Mouse (Mus musculus): ENCODE measurements at regions not wholly inside any gene's neighbourhood (a gene's known extent, or its start where the extent isn't known, plus 50 kb on each side); places are given as distances from the start of the nearest gene placed in this dataset.
A peak's percentile ranks its signal among the peaks of the same experiment; 100 is the strongest.

GRCm38 (mm10) chr2:47991132-47991531 is 822.8 kb upstream of the Acvr2a start:
- DNase-seq (ENCODE audit: extremely low spot score): no peak

- no peak for DNase-seq (ENCODE audit: extremely low spot score)
Observed at GRCm38 (mm10) chr2:47994185-47994584, 819.7 kb upstream of the Acvr2a start.

- DNase-seq (ENCODE audit: extremely low spot score): no peak
Observed at GRCm38 (mm10) chr2:48001230-48001629, 812.7 kb upstream of the Acvr2a start.

- peak; percentile 68 for DNase-seq (ENCODE audit: extremely low spot score)
Observed at GRCm38 (mm10) chr2:48001800-48002507, 812.0 kb upstream of the Acvr2a start.

- no peak for DNase-seq (ENCODE audit: extremely low spot score)
Observed at GRCm38 (mm10) chr2:48010308-48010707, 803.6 kb upstream of the Acvr2a start.

- DNase-seq (ENCODE audit: extremely low spot score): no peak
Observed at GRCm38 (mm10) chr2:48027559-48027958, 786.4 kb upstream of the Acvr2a start.

- no peak for DNase-seq (ENCODE audit: extremely low spot score)
Observed at GRCm38 (mm10) chr2:48061375-48061774, 752.5 kb upstream of the Acvr2a start.

GRCm38 (mm10) chr2:48063436-48063835 is 750.5 kb upstream of the Acvr2a start:
- no peak for DNase-seq (ENCODE audit: extremely low spot score)

- DNase-seq (ENCODE audit: extremely low spot score): no peak
Observed at GRCm38 (mm10) chr2:48065162-48065561, 748.7 kb upstream of the Acvr2a start.

- no peak for DNase-seq (ENCODE audit: extremely low spot score)
Observed at GRCm38 (mm10) chr2:48082120-48082799, 731.6 kb upstream of the Acvr2a start.

GRCm38 (mm10) chr2:48098287-48098686 is 715.6 kb upstream of the Acvr2a start:
- no peak for DNase-seq (ENCODE audit: extremely low spot score)

- DNase-seq (ENCODE audit: extremely low spot score): peak; percentile 14
Observed at GRCm38 (mm10) chr2:48098931-48099531, 714.9 kb upstream of the Acvr2a start.

GRCm38 (mm10) chr2:48123662-48124061 is 690.2 kb upstream of the Acvr2a start:
- no peak for DNase-seq (ENCODE audit: extremely low spot score)

GRCm38 (mm10) chr2:48138051-48138611 is 675.8 kb upstream of the Acvr2a start:
- no peak for DNase-seq (ENCODE audit: extremely low spot score)

GRCm38 (mm10) chr2:48141281-48141680 is 672.6 kb upstream of the Acvr2a start:
- DNase-seq (ENCODE audit: extremely low spot score): no peak

- no peak for DNase-seq (ENCODE audit: extremely low spot score)
Observed at GRCm38 (mm10) chr2:48154706-48155105, 659.2 kb upstream of the Acvr2a start.

GRCm38 (mm10) chr2:48172626-48173025 is 641.3 kb upstream of the Acvr2a start:
- no peak for DNase-seq (ENCODE audit: extremely low spot score)

GRCm38 (mm10) chr2:48186161-48186560 is 627.7 kb upstream of the Acvr2a start:
- no peak for DNase-seq (ENCODE audit: extremely low spot score)

GRCm38 (mm10) chr2:48186609-48187008 is 627.3 kb upstream of the Acvr2a start:
- DNase-seq (ENCODE audit: extremely low spot score): no peak

GRCm38 (mm10) chr2:48211804-48212203 is 602.1 kb upstream of the Acvr2a start:
- DNase-seq (ENCODE audit: extremely low spot score): no peak

GRCm38 (mm10) chr2:48220771-48221170 is 593.1 kb upstream of the Acvr2a start:
- no peak for DNase-seq (ENCODE audit: extremely low spot score)

- DNase-seq (ENCODE audit: extremely low spot score): no peak
Observed at GRCm38 (mm10) chr2:48223084-48223799, 590.7 kb upstream of the Acvr2a start.
